Mouse (Mus musculus): ENCODE data around the gene Zfpm1.

DNA sequence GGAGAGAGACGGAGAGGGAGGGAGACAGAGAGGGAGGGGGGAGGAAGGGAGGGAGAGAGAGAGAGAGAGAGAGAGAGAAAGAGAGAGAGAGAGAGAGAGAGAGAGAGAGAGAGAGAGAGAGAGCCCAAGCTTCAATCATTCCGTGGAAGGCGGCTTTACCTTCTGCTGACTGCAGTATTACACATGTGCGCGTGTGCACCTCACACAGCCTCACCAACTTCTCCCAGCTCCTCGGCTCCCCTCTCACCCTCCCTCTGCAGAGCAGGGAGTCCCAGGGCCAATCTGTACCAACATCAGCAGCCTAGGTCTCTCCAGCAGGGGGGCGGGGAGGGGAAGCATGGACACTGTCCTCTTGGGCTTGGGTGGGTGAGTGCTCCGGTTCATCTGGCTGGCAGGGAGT is 81.0 kb downstream of the Zfpm1 start:
- TF ChIP-seq POLR2A (IDR thresholded peaks at IDR 0.05; ENCODE audit: borderline replicate concordance, extremely low read depth, low read depth, low read length) (no peak), CTCF (IDR thresholded peaks at IDR 0.05; ENCODE audit: insufficient read depth, low read length) (no peak)

All from lung, adult 2 months (tissue).